Mouse (Mus musculus) forebrain, embryonic 10.5 days (tissue): Measurements from ENCODE around the gene Sbf2. TPM values are rescaled to one million over a fixed set of nuclear protein-coding genes. Genes with fewer than 3 reads are reported as not detected.
"Not testable (repeated sequence)": the region's sequence is repeated elsewhere in the genome, so short reads cannot be mapped to it uniquely, and the experiment has no call there.

Experiments
- DNase-seq: peaks from one replicate; pipeline ENCODE4 v3.0.0-alpha.2; 2017; ENCODE audit warnings: low spot score; ENCODE audit errors: extremely low spot score
- H3K27ac ChIP-seq: fragments of 300-500 bp; sonication (generic); 2 replicates; pipeline ENCODE4 v1.5.1; 2016; ENCODE audit warnings: mild to moderate bottlenecking
- H3K27me3 ChIP-seq: fragments of 300-500 bp; sonication (generic); 2 replicates; pipeline ENCODE4 v1.6.1; 2016; ENCODE audit warnings: mild to moderate bottlenecking; ENCODE audit not compliant: poor library complexity, severe bottlenecking
- H3K36me3 ChIP-seq: fragments of 300-500 bp; sonication (generic); replicated peaks from 2 replicates; pipeline ENCODE4 v1.6.1; 2016; ENCODE audit warnings: mild to moderate bottlenecking, moderate library complexity
- H3K4me1 ChIP-seq: fragments of 300-500 bp; sonication (generic); 2 replicates; pipeline ENCODE4 v1.6.1; 2016
- H3K4me3 ChIP-seq: fragments of 300-500 bp; sonication (generic); 2 replicates; pipeline ENCODE4 v1.5.1; 2016; ENCODE audit warnings: mild to moderate bottlenecking, moderate library complexity
- H3K9me3 ChIP-seq: fragments of 300-500 bp; sonication (generic); 2 replicates; pipeline ENCODE4 v1.6.1; 2016; ENCODE audit warnings: mild to moderate bottlenecking, moderate library complexity
- WGBS: fragments of 180-500 bp; shearing (Covaris S2); methylation state at CpG from one replicate; pipeline ENCODE4 v1.1.7; 2016; 5-methylcytosine and 5-hydroxymethylcytosine counted together
- polyA plus RNA-seq: library from polyadenylated mRNA; unstranded; fragments of >200 nt; fragmentation: Nextera tagmentation; extraction: Ambion mirVana; gene quantifications from 2 replicates; pipeline ENCODE4 v1.2.1, GENCODE M21; 2016

Gene Sbf2
- polyA plus RNA-seq, 1 experiment from 2014 or later = 32.3 TPM

- WGBS = 94% methylated on average over 3 of the region's 3 CpGs
- H3K4me1 ChIP-seq, H3K27me3 ChIP-seq, DNase-seq, H3K36me3 ChIP-seq, H3K9me3 ChIP-seq, H3K4me3 ChIP-seq, H3K27ac ChIP-seq: not testable (repeated sequence)
Measured at GRCm38 (mm10) chr7:110593991-110594390, 20.7 kb downstream of the Sbf2 start.

GRCm38 (mm10) chr7:110587721-110588120, 27.0 kb downstream of the Sbf2 start:
- Histone ChIP-seq H3K27me3 (no peaks in the 10 kb centered on the region), H3K4me1 (peaks cover 4% of the 10 kb centered on the region; the same call in 1 of the 2 replicates), H3K36me3 (no peaks in the 10 kb centered on the region), H3K4me3 (no peak overlapping the region), H3K27ac (no peak overlapping the region), H3K9me3 (no peaks in the 10 kb centered on the region)
- no peak for DNase-seq
- 86% methylated on average over 1 of the region's 1 CpGs for WGBS

GRCm38 (mm10) chr7:110585250-110585649, 29.5 kb downstream of the Sbf2 start:
- no peaks in the 10 kb centered on the region for H3K36me3 ChIP-seq
- H3K4me1 ChIP-seq = peaks cover 4% of the 10 kb centered on the region; the same call in 1 of the 2 replicates
- no peak overlapping the region for H3K27ac ChIP-seq
- no peaks in the 10 kb centered on the region for H3K9me3 ChIP-seq
- DNase-seq = no peak
- H3K27me3 ChIP-seq = no peaks in the 10 kb centered on the region
- 85% methylated on average over 2 of the region's 2 CpGs for WGBS
- no peak overlapping the region for H3K4me3 ChIP-seq

- Histone ChIP-seq H3K27ac (no peak overlapping the region), H3K9me3 (no peaks in the 10 kb centered on the region), H3K4me3 (no peak overlapping the region), H3K4me1 (peaks cover 4% of the 10 kb centered on the region; the same call in 1 of the 2 replicates), H3K27me3 (no peaks in the 10 kb centered on the region), H3K36me3 (no peaks in the 10 kb centered on the region)
- WGBS = 71% methylated on average over 2 of the region's 2 CpGs
- DNase-seq = no peak
Measured at GRCm38 (mm10) chr7:110584159-110584558, 30.6 kb downstream of the Sbf2 start.

GRCm38 (mm10) chr7:110583705-110584104, 31.0 kb downstream of the Sbf2 start:
- Histone ChIP-seq H3K36me3 (no peaks in the 10 kb centered on the region), H3K4me3 (no peak overlapping the region), H3K9me3 (no peaks in the 10 kb centered on the region), H3K27me3 (no peaks in the 10 kb centered on the region), H3K4me1 (peaks cover 4% of the 10 kb centered on the region; the same call in 1 of the 2 replicates), H3K27ac (no peak overlapping the region)
- no peak for DNase-seq
- 90% methylated on average over 3 of the region's 3 CpGs for WGBS

- Histone ChIP-seq H3K9me3 (no peaks in the 10 kb centered on the region; the same call in 1 of the 2 replicates), H3K27me3 (no peaks in the 10 kb centered on the region), H3K36me3 (0 out of 2 replicates have a peak, but pooled peaks cover 3% of the 10 kb centered on the region), H3K4me1 (no peaks in the 10 kb centered on the region), H3K27ac (no peak overlapping the region), H3K4me3 (no peak overlapping the region)
- DNase-seq = no peak
- WGBS = 88% methylated on average over 4 of the region's 4 CpGs
Measured at GRCm38 (mm10) chr7:110565815-110566549, 48.7 kb downstream of the Sbf2 start.

GRCm38 (mm10) chr7:110561647-110562046, 53.1 kb downstream of the Sbf2 start:
- Histone ChIP-seq H3K4me3 (no peak overlapping the region), H3K4me1 (peaks cover 12% of the 10 kb centered on the region), H3K36me3 (peaks cover 18% of the 10 kb centered on the region), H3K27ac (no peak overlapping the region), H3K9me3 (no peaks in the 10 kb centered on the region), H3K27me3 (no peaks in the 10 kb centered on the region)
- WGBS = 94% methylated on average over 1 of the region's 1 CpGs
- DNase-seq = no peak

- Histone ChIP-seq H3K4me3 (no peak overlapping the region), H3K36me3 (peaks cover 18% of the 10 kb centered on the region), H3K9me3 (no peaks in the 10 kb centered on the region), H3K27me3 (no peaks in the 10 kb centered on the region), H3K4me1 (peaks cover 18% of the 10 kb centered on the region), H3K27ac (no peak overlapping the region)
- DNase-seq = no peak
Measured at GRCm38 (mm10) chr7:110557001-110557400, 57.7 kb downstream of the Sbf2 start.

- Histone ChIP-seq H3K9me3 (no peaks in the 10 kb centered on the region), H3K27ac (no peak overlapping the region), H3K36me3 (peaks cover 18% of the 10 kb centered on the region), H3K27me3 (no peaks in the 10 kb centered on the region), H3K4me1 (peaks cover 18% of the 10 kb centered on the region), H3K4me3 (no peak overlapping the region)
- no peak for DNase-seq
Measured at GRCm38 (mm10) chr7:110556221-110556620, 58.5 kb downstream of the Sbf2 start.

GRCm38 (mm10) chr7:110555260-110555659, 59.5 kb downstream of the Sbf2 start:
- Histone ChIP-seq H3K27ac (no peak overlapping the region), H3K4me3 (no peak overlapping the region), H3K9me3 (no peaks in the 10 kb centered on the region), H3K4me1 (peaks cover 18% of the 10 kb centered on the region), H3K27me3 (no peaks in the 10 kb centered on the region), H3K36me3 (peaks cover 18% of the 10 kb centered on the region)
- no peak for DNase-seq
- WGBS = 97% methylated on average over 1 of the region's 1 CpGs

- Histone ChIP-seq H3K9me3 (no peaks in the 10 kb centered on the region), H3K27ac (no peak overlapping the region), H3K27me3 (no peaks in the 10 kb centered on the region), H3K4me1 (no peaks in the 10 kb centered on the region), H3K36me3 (no peaks in the 10 kb centered on the region), H3K4me3 (no peak overlapping the region)
- 84% methylated on average over 1 of the region's 1 CpGs for WGBS
- no peak for DNase-seq
Measured at GRCm38 (mm10) chr7:110548268-110548667, 66.5 kb downstream of the Sbf2 start.

GRCm38 (mm10) chr7:110543341-110543740, 71.4 kb downstream of the Sbf2 start:
- no peak for DNase-seq
- H3K27ac ChIP-seq = no peak overlapping the region
- 88% methylated on average over 6 of the region's 6 CpGs for WGBS
- no peaks in the 10 kb centered on the region for H3K27me3 ChIP-seq
- H3K4me1 ChIP-seq = peaks cover 5% of the 10 kb centered on the region
- H3K36me3 ChIP-seq = no peaks in the 10 kb centered on the region
- no peak overlapping the region for H3K4me3 ChIP-seq
- H3K9me3 ChIP-seq = no peaks in the 10 kb centered on the region

- Histone ChIP-seq H3K36me3 (no peaks in the 10 kb centered on the region), H3K9me3 (no peaks in the 10 kb centered on the region), H3K27me3 (no peaks in the 10 kb centered on the region), H3K27ac (no peak overlapping the region), H3K4me3 (no peak overlapping the region), H3K4me1 (peaks cover 5% of the 10 kb centered on the region)
- DNase-seq = no peak
- 66% methylated on average over 2 of the region's 2 CpGs for WGBS
Measured at GRCm38 (mm10) chr7:110539266-110539665, 75.5 kb downstream of the Sbf2 start.

- H3K27me3 ChIP-seq, DNase-seq, H3K27ac ChIP-seq, H3K9me3 ChIP-seq, H3K36me3 ChIP-seq, H3K4me3 ChIP-seq, H3K4me1 ChIP-seq: not testable (repeated sequence)
Measured at GRCm38 (mm10) chr7:110530295-110530694, 84.4 kb downstream of the Sbf2 start.
